Mouse (Mus musculus) hindbrain, postnatal 0 days (tissue): ENCODE results near the gene Acot13. TPM values are rescaled to one million over a fixed set of nuclear protein-coding genes. Genes with fewer than 3 reads are reported as not detected.

ENCODE experiments used
- ATAC-seq: fragments of 200-750 bp; cut with Nextera tagmentation; 2 replicates; pipeline ENCODE4 v1.8.0; 2017; ENCODE audit warnings: mild to moderate bottlenecking, moderate TSS enrichment, moderate library complexity
- DNase-seq: peaks from one replicate; pipeline ENCODE4 v3.0.0-alpha.2; 2015; ENCODE audit warnings: low spot score
- H3K27ac ChIP-seq: fragments of 300-500 bp; sonication (generic); 2 replicates; pipeline ENCODE4 v1.5.1; 2014; ENCODE audit warnings: mild to moderate bottlenecking
- H3K27me3 ChIP-seq: fragments of 300-500 bp; sonication (generic); 2 replicates; pipeline ENCODE4 v1.6.1; 2014; ENCODE audit warnings: low read length, mixed read lengths; ENCODE audit not compliant: insufficient read depth
- H3K36me3 ChIP-seq: fragments of 300-500 bp; sonication (generic); 2 replicates; pipeline ENCODE4 v1.6.1; 2014; ENCODE audit warnings: low read length, mixed read lengths; ENCODE audit not compliant: insufficient read depth
- H3K4me1 ChIP-seq: fragments of 300-500 bp; sonication (generic); 2 replicates; pipeline ENCODE4 v1.6.1; 2014; ENCODE audit warnings: antibody characterized with exemption, low read length, mixed read lengths; ENCODE audit not compliant: insufficient read depth
- H3K4me2 ChIP-seq: fragments of 300-500 bp; sonication (generic); 2 replicates; pipeline ENCODE4 v1.6.1; 2014; ENCODE audit warnings: low read depth, mild to moderate bottlenecking, low read length, moderate library complexity, mixed read lengths
- H3K4me3 ChIP-seq: fragments of 300-500 bp; sonication (generic); 2 replicates; pipeline ENCODE4 v1.5.1; 2014; ENCODE audit warnings: low read length
- H3K9ac ChIP-seq: fragments of 300-500 bp; sonication (generic); replicated peaks from 2 replicates; pipeline ENCODE4 v1.6.1; 2014; ENCODE audit warnings: mild to moderate bottlenecking, low read length, moderate library complexity, mixed read lengths
- H3K9me3 ChIP-seq: fragments of 300-500 bp; sonication (generic); 2 replicates; pipeline ENCODE4 v1.6.1; 2016; ENCODE audit warnings: low read length, mixed read lengths
- CTCF ChIP-seq: IDR thresholded peaks from 2 replicates; pipeline ENCODE4 v1.5.1; 2016; ENCODE audit warnings: antibody characterized with exemption, control low read depth, low read depth
- WGBS: fragments of 180-500 bp; shearing (Covaris S2); extraction: QIAGEN DNeasy Blood & Tissue Kit; methylation state at CpG from one replicate; pipeline ENCODE4 v1.1.7; 2014; 5-methylcytosine and 5-hydroxymethylcytosine counted together
- polyA plus RNA-seq: library from polyadenylated mRNA; unstranded; fragments of >200 nt; fragmentation: Nextera tagmentation; extraction: Ambion mirVana; gene quantifications from 2 replicates; pipeline ENCODE4 v1.2.1, GENCODE M21; 2015
- total RNA-seq: library from RNA; depleted of rRNA; stranded (reverse); fragments of >200 nt; gene quantifications from 2 replicates; pipeline ENCODE4 v1.2.3, GENCODE M21; 2014

The Acot13 gene
- total and polyA plus RNA-seq, 2 experiments from 2014 or later = 14.7 to 69.7 TPM

GRCm38 (mm10) chr13:24801308-24801921, 29.9 kb downstream of the Acot13 start, which contains the start of gene BC005537:
Gene BC005537 (plus strand): TSS chr13:24801657.
- under 1% methylated on average over 46 of the region's 74 CpGs for WGBS
- H3K4me1 ChIP-seq = peaks cover 7% of the 10 kb centered on the region; the same call in 1 of the 2 replicates
- H3K4me3 ChIP-seq = peak within 1 kb of the TSS; percentile 97
- H3K27ac ChIP-seq = peak within 1 kb of the TSS; percentile 99
- H3K9ac ChIP-seq = peak within 1 kb of the TSS; percentile 92
- H3K9me3 ChIP-seq = no peaks in the 10 kb centered on the region
- ATAC-seq (peak; percentile 66), DNase-seq (peak; percentile 75)
- no peaks in the 10 kb centered on the region for H3K27me3 ChIP-seq
- no peaks in the 10 kb centered on the region for H3K36me3 ChIP-seq
- H3K4me2 ChIP-seq = peak within 1 kb of the TSS; percentile 91
- no peak; the same call in 1 of the 2 replicates for TF ChIP-seq CTCF

GRCm38 (mm10) chr13:24800674-24801307, 30.5 kb downstream of the Acot13 start:
- peak overlapping the region; percentile 92 for H3K9ac ChIP-seq
- H3K27me3 ChIP-seq = no peaks in the 10 kb centered on the region
- H3K9me3 ChIP-seq = no peaks in the 10 kb centered on the region
- peak overlapping the region; percentile 91 for H3K4me2 ChIP-seq
- under 1% methylated on average over 42 of the region's 42 CpGs for WGBS
- DNase-seq (peak; percentile 98), ATAC-seq (peak; percentile 97)
- H3K4me3 ChIP-seq = peak overlapping the region; percentile 97
- peaks cover 7% of the 10 kb centered on the region; the same call in 1 of the 2 replicates for H3K4me1 ChIP-seq
- peak; percentile 30; the same call in 1 of the 2 replicates for TF ChIP-seq CTCF
- H3K27ac ChIP-seq = peak overlapping the region; percentile 99
- H3K36me3 ChIP-seq = no peaks in the 10 kb centered on the region

- H3K27me3 ChIP-seq = no peaks in the 10 kb centered on the region
- no peak for TF ChIP-seq CTCF
- no peaks in the 10 kb centered on the region for H3K36me3 ChIP-seq
- peak overlapping the region; percentile 99 for H3K27ac ChIP-seq
- H3K4me3 ChIP-seq = peak overlapping the region; percentile 97
- peak overlapping the region; percentile 92 for H3K9ac ChIP-seq
- H3K9me3 ChIP-seq = no peaks in the 10 kb centered on the region
- H3K4me2 ChIP-seq = peak overlapping the region; percentile 91
- under 1% methylated on average over 31 of the region's 31 CpGs for WGBS
- peak; percentile 49 for DNase-seq
- peaks cover 7% of the 10 kb centered on the region; the same call in 1 of the 2 replicates for H3K4me1 ChIP-seq
- ATAC-seq = peak; percentile 61
Observed at GRCm38 (mm10) chr13:24799925-24800673, 31.2 kb downstream of the Acot13 start.

GRCm38 (mm10) chr13:24799378-24799777, 32.0 kb downstream of the Acot13 start:
- peak overlapping the region; percentile 92; the same call in 1 of the 2 replicates for H3K9ac ChIP-seq
- ATAC-seq = no peak
- no peak overlapping the region for H3K27ac ChIP-seq
- WGBS = 70% methylated on average over 5 of the region's 5 CpGs
- DNase-seq = no peak
- no peaks in the 10 kb centered on the region for H3K27me3 ChIP-seq
- H3K4me2 ChIP-seq = peak overlapping the region; percentile 91
- no peak overlapping the region; the same call in 1 of the 2 replicates for H3K4me3 ChIP-seq
- H3K36me3 ChIP-seq = no peaks in the 10 kb centered on the region
- no peak for TF ChIP-seq CTCF
- peaks cover 3% of the 10 kb centered on the region; the same call in 1 of the 2 replicates for H3K4me1 ChIP-seq
- no peaks in the 10 kb centered on the region for H3K9me3 ChIP-seq

GRCm38 (mm10) chr13:24798686-24799085, 32.7 kb downstream of the Acot13 start:
- Histone ChIP-seq H3K36me3 (no peaks in the 10 kb centered on the region), H3K4me3 (no peak overlapping the region), H3K4me2 (no peak overlapping the region), H3K9me3 (no peaks in the 10 kb centered on the region), H3K4me1 (peaks cover 3% of the 10 kb centered on the region; the same call in 1 of the 2 replicates), H3K27me3 (no peaks in the 10 kb centered on the region), H3K9ac (no peak overlapping the region), H3K27ac (no peak overlapping the region)
- ATAC-seq (no peak), DNase-seq (no peak)
- WGBS = 99% methylated on average over 4 of the region's 4 CpGs
- no peak for TF ChIP-seq CTCF

GRCm38 (mm10) chr13:24792411-24793045, 38.8 kb downstream of the Acot13 start:
- no peak for ATAC-seq
- no peaks in the 10 kb centered on the region for H3K9me3 ChIP-seq
- DNase-seq = no peak
- WGBS = 87% methylated on average over 9 of the region's 9 CpGs
- no peaks in the 10 kb centered on the region for H3K4me1 ChIP-seq
- H3K9ac ChIP-seq = no peak overlapping the region
- H3K4me3 ChIP-seq = no peak overlapping the region
- no peaks in the 10 kb centered on the region for H3K27me3 ChIP-seq
- H3K4me2 ChIP-seq = no peak overlapping the region
- TF ChIP-seq CTCF = no peak
- no peak overlapping the region for H3K27ac ChIP-seq
- H3K36me3 ChIP-seq = no peaks in the 10 kb centered on the region
